Mouse (Mus musculus): ENCODE measurements around the gene Cdc7. TPM values are rescaled to one million over a fixed set of nuclear protein-coding genes. Genes with fewer than 3 reads are reported as not detected.

Gene Cdc7
- polyA plus RNA-seq, 1 experiment from 2014 or later = 69.3 TPM

Other genes starting within 250 kb of the Cdc7 start
- gene Hfm1, start 38.0 kb upstream of the Cdc7 start, polyA plus RNA-seq (2014; fragmentation: Nextera tagmentation; extraction: Ambion mirVana) = 5.4 and 5.9 TPM in 2 replicates

Measured in forebrain, embryonic 11.5 days (tissue).